Comparison of ENCODE assay signal across 8 mouse cellular contexts in the genomic region with DNA sequence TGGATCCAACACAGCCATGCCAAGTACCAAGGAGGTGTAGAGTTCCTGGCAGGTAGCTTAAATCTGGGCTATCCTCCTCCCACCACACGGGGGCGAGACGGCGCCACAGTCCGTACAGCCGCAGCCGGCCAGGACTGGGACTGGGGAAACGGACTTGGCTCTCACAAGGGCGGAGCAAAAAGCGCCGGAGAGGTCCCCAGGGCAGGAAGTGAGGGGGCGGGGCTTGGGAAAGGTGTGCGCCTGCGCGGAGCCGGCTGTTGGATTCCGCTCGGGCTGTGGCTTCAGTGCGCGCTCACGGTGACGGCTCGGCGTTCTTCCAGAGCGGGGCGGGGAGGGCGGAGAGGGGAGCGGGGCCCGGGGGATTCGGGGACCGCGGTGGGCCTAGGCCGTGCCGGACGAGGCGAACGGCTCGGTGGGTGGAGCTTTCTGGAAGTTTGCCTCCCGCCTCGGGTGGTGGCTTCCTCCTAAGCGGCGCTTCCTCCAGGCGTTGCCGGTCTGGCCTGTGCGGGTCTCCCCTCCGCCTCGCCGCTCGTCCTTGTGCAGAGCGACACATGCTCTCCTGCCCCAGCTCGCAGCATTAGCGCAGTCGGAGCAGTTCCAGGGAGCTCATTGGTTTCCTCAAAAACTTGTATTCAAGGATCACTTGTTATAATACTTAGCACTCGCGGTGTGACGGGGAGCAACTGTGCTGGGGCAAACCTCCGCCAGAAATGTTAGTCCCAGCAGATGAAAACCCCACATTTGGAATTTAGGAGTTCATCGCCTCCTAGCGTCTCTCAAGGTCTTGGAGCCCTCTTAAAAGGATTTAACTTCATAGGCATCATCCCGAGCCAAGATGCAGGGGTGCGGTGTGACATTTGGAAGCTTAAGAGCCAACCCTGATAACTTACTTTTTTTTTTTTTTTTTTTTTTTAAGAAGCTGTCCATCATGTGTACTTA. TPM values are rescaled to one million over a fixed set of nuclear protein-coding genes. Genes with fewer than 3 reads are reported as not detected.
DNase-seq lines count a peak whose midpoint lies in the region; ATAC-seq lines count a peak whose summit lies in the region.

A gene (plus strand): TSS at position 226 of the 939 bp plus-strand sequence.

- H3K27ac ChIP-seq in forebrain, embryonic 14.5 days (ENCODE audit: low read depth, low read length) = peak within 1 kb of the TSS; percentile 96
- H3K27ac ChIP-seq in neural tube, embryonic 15.5 days (replicated peaks) = peak within 1 kb of the TSS; percentile 98

- no peaks in the 10 kb centered on the region for H3K9me3 ChIP-seq in forebrain, embryonic 14.5 days (replicated peaks; ENCODE audit: control insufficient read depth, low read length)
- no peaks in the 10 kb centered on the region for H3K9me3 ChIP-seq in neural tube, embryonic 15.5 days (replicated peaks)

- peak; percentile 98 for DNase-seq in ES-CJ7 (ENCODE audit: low read depth, low spot score)
- peak; percentile 100 for DNase-seq in cerebellum, adult 11 months
- DNase-seq in forebrain, embryonic 14.5 days (ENCODE audit: low spot score) = peak; percentile 98
- peak; percentile 99 for DNase-seq in heart, postnatal 14 days
- DNase-seq in layer of hippocampus, adult 11-12 months (ENCODE audit: low spot score) = peak; percentile 98
- peak; percentile 98 to 99 for DNase-seq in lung, adult 18-20 months
- DNase-seq in testis, postnatal 14 days (ENCODE audit: low spot score) = peak; percentile 97

- peak within 1 kb of the TSS; percentile 58 for H3K4me3 ChIP-seq in forebrain, embryonic 14.5 days (ENCODE audit: low read depth, low read length)
- H3K4me3 ChIP-seq in neural tube, embryonic 15.5 days (replicated peaks) = peak within 1 kb of the TSS; percentile 81

- no peaks in the 10 kb centered on the region for H3K27me3 ChIP-seq in forebrain, embryonic 14.5 days (replicated peaks; ENCODE audit: control insufficient read depth, insufficient read depth, low read length)
- H3K27me3 ChIP-seq in neural tube, embryonic 15.5 days (replicated peaks) = 0 out of 2 replicates have a peak, but pooled peaks cover 4% of the 10 kb centered on the region

- peak; percentile 98 for ATAC-seq in forebrain, embryonic 14.5 days
- peak; percentile 99 for ATAC-seq in neural tube, embryonic 15.5 days (ENCODE audit: low FRiP score)

- peaks cover 10% of the 10 kb centered on the region; the same call in 1 of the 2 replicates for H3K4me1 ChIP-seq in forebrain, embryonic 14.5 days (ENCODE audit: control insufficient read depth, insufficient read depth, low read length)
- H3K4me1 ChIP-seq in neural tube, embryonic 15.5 days = peaks cover 15% of the 10 kb centered on the region

- peak within 1 kb of the TSS; percentile 74 for H3K9ac ChIP-seq in forebrain, embryonic 14.5 days (ENCODE audit: low read length)
- peak within 1 kb of the TSS; percentile 84 for H3K9ac ChIP-seq in neural tube, embryonic 15.5 days (replicated peaks)

- under 1% methylated on average over 60 of the region's 61 CpGs for WGBS in forebrain, embryonic 14.5 days
- WGBS in neural tube, embryonic 15.5 days = under 1% methylated on average over 59 of the region's 61 CpGs

- intact Hi-C loops in heart, postnatal 14 days (cut with DNase I) = loop anchor here (2.0 to 5.0 kb wide), 2 partner anchors 33 to 97 kb away; a partner anchor contains a TSS

- no peaks in the 10 kb centered on the region for H3K36me3 ChIP-seq in forebrain, embryonic 14.5 days (ENCODE audit: control insufficient read depth, insufficient read depth, low read length)
- H3K36me3 ChIP-seq in neural tube, embryonic 15.5 days = no peaks in the 10 kb centered on the region

- H3K4me2 ChIP-seq in forebrain, embryonic 14.5 days (ENCODE audit: low read length) = peak within 1 kb of the TSS; percentile 64
- H3K4me2 ChIP-seq in neural tube, embryonic 15.5 days = peak within 1 kb of the TSS; percentile 70

RNA-seq across cellular contexts. Expression of the gene that starts here (rescaled TPM):
- 12.1 and 14.7 TPM in 2 replicates for polyA plus RNA-seq in forebrain, embryonic 14.5 days (2014; fragmentation: Nextera tagmentation; extraction: Ambion mirVana)
- total RNA-seq in heart, postnatal 14 days (2021) = 10 to 100 TPM; 24.5 to 25.2 TPM
- polyA plus RNA-seq in neural tube, embryonic 15.5 days (2015; fragmentation: Nextera tagmentation; extraction: Ambion mirVana) = 8.4 and 21.5 TPM in 2 replicates

Comparison
In these comparisons a context has a peak if more than half of its experiments do, and no peak if none do; other contexts are left out.
1. Peak in every context shown above with its lines: DNase-seq, ATAC-seq, H3K4me3 ChIP-seq and H3K27ac ChIP-seq.